Mouse (Mus musculus): Measurements from ENCODE around the gene Zp3r.

DNA sequence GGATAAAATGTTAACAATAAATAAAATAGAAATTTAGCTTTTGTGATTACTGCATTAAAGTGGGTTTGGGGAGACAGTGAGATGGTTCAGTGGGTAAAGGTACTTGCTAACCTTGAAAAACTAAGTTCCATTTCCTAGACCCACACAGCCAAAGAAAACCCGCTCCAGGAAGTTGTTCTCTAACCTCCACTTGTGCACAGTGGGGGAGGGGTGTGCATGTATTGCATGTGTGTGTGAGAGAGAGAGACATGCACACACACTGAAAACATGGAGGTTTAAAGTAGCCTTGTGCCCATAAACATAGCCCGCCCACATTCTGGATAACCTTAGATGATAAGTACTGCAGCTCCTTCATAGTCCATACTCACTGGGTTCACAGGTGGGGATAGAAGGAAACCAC, 33.1 kb downstream of the Zp3r start:
- TF ChIP-seq CTCF (IDR thresholded peaks at IDR 0.05; ENCODE audit: low read depth) (no peak), EP300 (IDR thresholded peaks at IDR 0.05; ENCODE audit: low read depth) (no peak)

All from heart, postnatal 0 days (tissue).